Mouse (Mus musculus) thymus, adult 2 months (tissue): ENCODE data around the gene BC051019.

Experiments
- CTCF ChIP-seq: fragments of 200-500 bp; IDR thresholded peaks from 2 replicates; pipeline ENCODE4 v1.5.1; 2012; ENCODE audit warnings: mild to moderate bottlenecking, control low read depth, low read length, moderate library complexity, borderline replicate concordance; ENCODE audit not compliant: control insufficient read depth, poor library complexity, insufficient read depth; ENCODE audit errors: extremely low read depth
- POLR2A ChIP-seq: fragments of 200-500 bp; IDR thresholded peaks from 2 replicates; pipeline ENCODE4 v1.6.1; 2012; ENCODE audit warnings: mild to moderate bottlenecking, low read length, control low read depth, moderate library complexity; ENCODE audit not compliant: control insufficient read depth, poor library complexity, insufficient read depth; ENCODE audit errors: extremely low read depth

DNA sequence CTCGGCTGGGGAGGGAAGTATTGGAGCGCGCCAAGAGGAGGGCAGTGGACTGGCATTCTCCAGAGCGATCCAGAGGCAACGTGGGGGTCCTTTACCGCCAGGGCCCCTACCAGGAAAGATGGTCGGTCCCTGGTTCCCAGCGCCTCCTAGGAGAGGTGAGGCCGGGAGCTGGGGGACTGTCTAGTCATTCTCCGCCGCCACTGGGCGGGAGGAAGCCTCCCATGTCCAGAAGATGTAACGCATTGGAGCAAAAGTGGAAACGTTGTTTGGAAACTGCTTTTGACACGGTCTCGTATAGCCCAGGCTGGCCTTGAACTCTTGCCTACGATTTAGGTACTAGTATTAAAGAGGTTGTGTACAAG, 19.7 kb downstream of the BC051019 start:
- TF ChIP-seq POLR2A (no peak), CTCF (no peak)
